Mouse (Mus musculus) layer of hippocampus, adult 9-11 months (tissue): ENCODE data around the gene Acot7.

Source experiments
- DNase-seq: peaks from one replicate; pipeline ENCODE4 v3.0.0; 2022

The Acot7 gene

DNA sequence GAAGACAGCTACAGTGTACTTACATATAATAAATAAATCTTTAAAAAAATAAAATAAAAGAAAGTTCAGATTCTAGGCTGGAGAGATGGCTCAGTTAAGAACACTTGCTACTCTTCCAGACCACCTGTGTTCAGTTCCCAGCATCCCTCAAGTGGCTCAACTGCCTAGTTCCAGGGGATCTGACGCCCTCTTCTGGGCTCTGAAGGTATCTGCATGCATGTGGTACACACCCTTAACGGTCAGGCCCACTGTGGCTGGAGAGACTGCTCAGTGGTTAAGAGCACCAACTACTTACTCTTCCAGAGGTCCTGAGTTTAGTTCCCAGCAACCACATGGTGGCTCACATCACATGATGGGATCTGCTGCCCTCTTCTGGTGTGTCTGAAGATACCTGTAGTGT is 100.0 kb downstream of the Acot7 start:
- DNase-seq, result no peak

GRCm38 (mm10) chr4:152278986-152279385 is 101.1 kb downstream of the Acot7 start:
- no peak for DNase-seq

DNA sequence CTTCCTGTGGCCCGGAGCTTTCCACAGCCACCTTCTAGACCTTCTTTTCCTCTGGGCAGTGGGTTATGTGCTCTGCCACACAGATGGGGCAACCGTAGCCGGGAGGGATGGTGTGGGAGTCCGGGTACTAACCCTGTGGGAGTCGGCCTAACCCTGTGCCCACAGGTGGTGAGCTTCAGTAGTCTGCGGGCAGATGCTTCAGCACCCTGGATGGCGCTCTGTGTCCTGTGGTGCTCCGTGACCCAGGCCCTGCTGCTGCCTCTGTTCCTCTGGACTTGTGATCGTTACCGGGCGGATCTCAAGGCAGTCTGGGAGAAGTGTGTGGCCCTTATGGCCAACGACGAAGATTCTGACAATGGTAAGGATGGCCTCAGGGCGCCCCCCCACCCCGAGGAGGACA is 103.7 kb downstream of the Acot7 start:
- DNase-seq, result no peak

DNA sequence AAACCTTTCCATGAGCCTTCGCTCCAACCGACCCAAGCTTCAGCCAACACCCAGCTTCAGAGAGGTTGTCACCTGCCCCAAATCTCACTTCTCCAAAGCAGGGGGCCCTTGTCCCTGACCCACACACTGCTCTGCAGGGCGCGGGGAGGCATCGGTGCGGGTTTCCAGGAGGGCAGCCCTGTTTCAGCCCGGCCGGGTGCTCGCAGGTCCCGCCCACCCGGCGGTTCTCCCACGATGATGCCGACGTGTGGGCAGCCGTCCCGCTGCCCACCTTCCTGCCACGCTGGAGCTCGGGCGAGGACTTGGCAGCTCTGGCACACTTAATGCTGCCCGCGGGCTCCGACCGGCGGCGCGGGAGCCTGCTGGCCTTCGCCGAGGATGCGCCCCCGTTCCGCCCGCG is 104.8 kb downstream of the Acot7 start:
- DNase-seq, result no peak

DNA sequence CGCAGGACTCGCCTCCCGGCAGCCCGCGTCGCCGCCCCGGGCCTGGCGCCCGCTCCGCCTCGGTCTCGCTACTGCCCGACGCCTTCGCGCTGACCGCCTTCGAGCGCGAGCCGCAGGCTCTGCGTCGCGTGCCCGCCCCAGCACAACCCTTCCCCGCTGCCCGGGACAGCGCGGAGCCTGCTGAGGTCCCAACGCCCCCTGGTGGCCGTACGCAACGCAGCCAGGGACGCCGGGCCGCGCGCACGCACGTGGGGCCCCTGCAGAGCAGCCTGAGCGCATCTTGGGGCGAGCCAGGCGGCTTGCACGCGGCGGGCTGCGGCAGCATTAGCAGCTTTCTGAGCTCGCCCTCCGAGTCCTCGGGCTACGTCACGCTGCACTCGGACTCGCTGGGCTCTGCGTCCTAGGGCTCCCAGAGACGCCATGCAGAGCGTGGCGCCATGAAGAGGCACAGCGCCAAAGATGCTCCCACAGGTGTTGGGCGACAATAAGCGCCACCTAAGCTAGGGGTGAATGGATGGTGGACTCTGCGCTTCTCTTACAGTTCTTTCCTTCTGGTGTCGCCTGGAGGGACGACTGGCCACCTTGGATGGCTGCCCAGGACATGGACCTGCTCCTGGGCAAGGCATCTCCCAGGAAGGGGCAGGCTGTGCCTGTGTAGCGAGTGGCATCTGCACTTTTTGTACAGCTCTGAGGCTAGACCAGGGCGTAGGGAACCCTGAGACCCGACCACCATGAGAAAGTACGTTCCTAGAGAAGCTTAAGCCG is 105.4 kb downstream of the Acot7 start:
- peak; percentile 82 for DNase-seq

- no peak for DNase-seq
Observed at GRCm38 (mm10) chr4:152285505-152285904, 107.6 kb downstream of the Acot7 start.

DNA sequence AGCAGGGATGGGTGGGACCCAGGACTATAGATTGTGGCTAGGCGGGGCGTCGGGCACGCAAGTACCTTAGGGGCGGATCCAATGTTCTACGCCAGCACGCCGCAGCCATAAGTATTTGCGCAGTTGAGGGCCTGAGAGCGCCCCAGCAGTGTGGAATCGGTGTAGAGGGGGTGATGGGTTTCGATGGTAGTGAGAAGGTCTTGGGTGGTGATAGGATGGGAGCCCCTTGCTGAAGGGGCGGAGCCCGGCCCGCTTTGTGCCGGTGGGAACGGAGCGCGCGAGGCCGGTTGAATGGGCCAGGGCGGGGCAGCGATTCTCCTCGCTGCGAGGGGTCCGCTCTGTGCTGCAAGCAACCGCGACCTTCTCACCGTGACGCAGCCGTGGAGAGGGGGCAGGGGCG is 108.2 kb downstream of the Acot7 start:
- DNase-seq, result no peak

DNA sequence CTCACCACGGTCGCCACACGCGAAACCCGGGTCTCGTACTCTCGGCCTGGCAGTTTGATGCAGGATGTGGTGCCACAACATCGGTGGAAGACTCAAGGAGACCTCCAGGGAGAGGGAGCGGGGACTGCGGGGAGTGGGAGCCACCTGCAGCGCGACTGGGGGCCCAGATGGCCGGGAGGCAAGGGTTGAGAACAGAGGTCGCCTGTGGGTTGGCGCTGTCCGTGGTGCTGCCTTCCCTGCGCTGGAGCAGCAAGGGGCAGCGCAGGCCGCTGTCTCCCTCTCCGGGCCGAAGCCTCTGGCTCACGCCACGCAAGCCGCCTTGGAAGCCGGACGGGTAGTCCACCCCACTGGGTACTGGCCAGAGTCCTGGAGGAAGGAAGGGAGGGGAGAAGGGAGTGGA is 109.0 kb downstream of the Acot7 start:
- DNase-seq, result no peak

DNA sequence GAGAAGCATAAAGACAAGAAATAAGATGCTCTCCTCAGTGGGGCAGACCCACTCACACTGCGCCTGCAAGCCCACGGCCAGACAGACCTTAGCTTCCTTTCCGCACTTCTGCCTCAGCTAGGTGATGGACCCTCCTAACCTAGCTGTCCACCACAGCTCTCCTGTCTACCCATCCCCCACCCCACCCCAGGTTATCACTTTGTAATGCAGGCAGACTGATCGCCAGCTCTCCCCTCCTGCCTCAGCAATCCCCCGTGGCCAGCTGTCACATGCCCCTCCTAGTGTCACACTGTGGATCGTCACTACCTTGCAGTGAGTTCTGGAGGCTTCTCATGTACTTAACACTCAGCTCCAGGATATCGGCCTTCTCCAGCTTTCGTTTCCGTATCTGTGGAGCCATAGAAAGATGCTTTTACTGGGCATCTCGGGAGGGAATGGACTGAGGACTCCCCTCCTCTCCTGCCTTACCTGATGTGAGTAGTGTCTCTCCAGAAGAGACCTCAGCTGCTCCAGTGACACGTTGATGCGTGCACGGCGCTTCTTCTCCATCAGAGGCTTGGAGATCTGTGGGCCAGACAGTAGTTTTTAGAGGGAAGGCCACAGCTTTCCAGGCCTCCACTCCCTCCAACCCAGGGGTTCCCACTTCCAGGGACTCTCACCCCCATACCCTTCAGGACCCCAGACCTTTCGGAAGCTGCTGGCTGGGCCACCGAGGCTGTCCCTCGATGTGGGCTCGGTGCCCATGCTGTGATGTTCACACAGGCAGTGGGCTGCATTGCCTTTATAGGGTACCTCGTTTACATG is 109.6 kb downstream of the Acot7 start:
- no peak for DNase-seq

- no peak for DNase-seq
Observed at GRCm38 (mm10) chr4:152288398-152288945, 110.5 kb downstream of the Acot7 start.

DNA sequence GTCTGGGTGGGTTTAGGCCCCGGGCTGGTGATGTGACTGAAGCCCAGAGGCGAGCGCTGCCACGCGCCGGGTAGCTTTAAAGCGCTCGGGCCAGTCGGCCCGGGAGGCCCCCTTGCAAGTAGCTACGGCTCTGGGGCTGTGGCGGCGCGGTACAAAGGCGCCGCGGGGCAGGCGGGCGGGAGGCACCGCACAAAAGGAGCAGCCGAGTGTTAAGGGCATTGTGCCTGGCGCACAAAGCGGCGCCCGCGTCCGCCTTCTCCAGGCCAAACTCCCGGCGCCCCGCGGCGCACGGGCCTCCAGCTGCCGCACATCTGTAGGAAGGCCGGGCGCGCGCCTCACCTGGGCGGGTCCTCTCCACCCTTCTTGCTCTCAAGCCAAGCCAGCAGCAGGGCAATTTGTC is 112.5 kb downstream of the Acot7 start:
- no peak for DNase-seq

DNA sequence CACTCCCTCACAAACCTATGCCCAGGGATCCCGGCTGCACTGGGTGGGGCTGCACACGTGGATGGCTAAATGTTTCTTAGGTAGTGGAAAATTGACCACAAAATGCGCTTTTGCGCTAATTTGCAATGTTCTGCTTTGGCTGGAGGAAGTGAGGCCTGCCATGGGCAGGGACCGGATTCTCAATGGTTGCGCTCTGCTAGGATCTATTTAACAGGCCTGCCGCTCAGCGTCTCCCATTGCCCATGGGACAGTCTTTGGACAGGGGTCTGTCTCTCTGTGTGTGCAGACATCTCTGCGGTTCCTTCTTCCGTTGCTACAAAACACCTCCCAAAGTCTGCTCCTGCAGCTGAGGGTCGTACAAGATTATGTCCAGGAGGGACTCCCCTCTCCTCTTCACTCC is 113.1 kb downstream of the Acot7 start:
- no peak for DNase-seq

DNA sequence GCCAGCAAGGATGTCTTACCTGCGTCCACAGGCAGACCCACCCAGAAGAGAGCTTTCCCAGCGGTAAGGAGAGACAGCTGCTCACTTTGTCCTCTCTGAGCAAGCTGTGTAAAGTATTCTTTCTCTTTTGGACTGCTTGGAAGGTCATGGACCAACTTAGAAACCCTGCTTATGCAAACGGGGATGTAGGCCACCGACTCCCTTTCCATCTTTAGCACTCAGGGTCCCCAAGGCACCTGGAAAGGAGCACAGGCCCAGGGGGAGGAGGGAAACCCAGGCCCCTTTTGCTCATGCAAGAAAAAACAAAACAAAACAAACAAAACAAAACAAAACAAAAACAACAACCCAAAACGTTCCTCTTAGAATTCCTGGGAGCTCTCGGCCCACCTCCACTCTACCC is 113.6 kb downstream of the Acot7 start, which contains the start of gene Hes3:
Hes3 (minus strand) TSS at position 101 of the 400 bp plus-strand sequence.
- no peak for DNase-seq

DNA sequence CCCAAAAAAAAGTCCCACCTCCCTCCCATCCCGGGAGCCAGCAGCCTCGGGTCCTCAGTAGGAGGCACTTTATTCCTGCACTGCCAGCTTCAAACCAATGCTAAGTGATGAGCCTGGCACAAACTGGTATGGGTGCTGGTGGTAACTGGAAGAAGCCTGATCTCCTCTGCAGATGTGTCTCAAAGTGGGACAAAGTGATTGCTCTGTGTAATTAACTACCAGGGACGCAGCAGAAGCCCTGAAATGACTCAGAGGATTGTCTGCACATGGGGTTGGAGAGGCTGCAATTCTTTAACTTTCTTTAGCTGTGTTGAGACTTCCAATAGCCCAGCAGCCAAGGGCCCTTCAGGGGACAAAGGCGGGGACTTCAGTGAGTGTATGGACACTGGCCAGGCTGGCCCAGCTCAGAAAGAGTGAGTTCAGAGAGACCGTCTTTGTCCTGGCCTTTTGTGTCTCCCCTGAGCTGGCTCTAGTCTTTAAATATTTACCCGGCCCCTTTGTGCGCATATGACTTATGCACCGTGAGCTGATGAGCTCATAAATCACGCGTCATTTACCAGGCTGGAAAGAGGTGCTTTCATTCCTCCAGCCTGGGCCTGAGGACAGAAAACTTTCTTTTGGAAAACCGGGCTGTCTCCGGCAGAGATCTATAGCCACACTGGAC is 114.3 kb downstream of the Acot7 start:
- DNase-seq, result no peak

DNA sequence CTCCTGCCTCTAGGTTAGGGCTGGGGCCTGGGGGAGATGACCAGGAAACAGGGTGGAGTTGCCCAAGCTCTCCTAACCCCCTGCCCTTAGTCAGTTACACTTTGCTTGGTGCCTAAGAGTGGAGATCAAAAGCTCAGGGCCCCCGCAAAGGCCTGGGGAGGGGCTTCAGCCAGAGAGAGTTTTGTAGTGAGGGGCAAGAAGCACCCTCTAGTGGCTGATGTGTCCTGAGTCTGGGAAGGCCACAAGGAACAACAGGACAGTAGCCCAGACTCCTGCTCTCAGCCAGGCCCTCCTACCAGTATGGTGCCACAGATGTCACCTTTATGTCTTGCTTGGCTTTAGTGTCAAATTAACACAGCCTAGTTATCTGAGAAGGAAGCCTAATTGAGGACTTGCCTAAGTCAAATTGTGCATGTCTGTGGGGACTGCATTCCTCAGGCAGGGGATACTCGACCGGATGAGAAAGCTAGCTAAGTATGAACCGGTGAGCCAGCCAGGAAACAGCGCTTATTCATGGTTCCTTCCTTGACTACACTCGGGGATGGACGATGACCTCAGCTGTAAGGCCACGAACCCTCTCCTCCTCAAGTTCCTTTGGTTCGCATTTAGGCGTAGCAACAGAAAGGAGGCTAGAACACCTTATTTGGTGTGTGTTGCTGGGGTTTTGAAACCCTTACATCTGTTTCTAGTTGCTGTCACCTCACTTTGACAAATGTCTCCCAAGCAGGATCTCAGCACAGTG is 116.4 kb downstream of the Acot7 start:
- no peak for DNase-seq

DNA sequence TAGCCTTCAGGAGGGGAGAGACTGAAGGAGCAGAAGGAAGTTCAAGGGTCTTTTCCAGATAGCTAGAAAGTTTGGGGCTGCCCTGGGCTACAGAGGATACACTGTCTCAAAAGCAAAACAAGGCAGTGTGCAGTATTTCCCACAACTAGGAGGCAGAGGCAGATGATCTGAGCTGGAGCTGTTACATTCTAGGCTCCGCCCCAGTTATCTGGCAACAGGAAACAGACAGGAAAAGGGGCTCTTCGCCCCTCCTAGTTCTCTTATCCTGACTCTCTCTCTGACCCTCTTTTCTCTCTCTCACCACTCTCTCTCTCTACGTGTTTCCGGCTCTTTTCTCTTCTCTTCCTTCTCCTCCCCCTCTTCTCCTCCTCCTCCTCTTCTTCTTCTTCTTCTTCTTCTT is 118.0 kb downstream of the Acot7 start:
- DNase-seq, result no peak

DNA sequence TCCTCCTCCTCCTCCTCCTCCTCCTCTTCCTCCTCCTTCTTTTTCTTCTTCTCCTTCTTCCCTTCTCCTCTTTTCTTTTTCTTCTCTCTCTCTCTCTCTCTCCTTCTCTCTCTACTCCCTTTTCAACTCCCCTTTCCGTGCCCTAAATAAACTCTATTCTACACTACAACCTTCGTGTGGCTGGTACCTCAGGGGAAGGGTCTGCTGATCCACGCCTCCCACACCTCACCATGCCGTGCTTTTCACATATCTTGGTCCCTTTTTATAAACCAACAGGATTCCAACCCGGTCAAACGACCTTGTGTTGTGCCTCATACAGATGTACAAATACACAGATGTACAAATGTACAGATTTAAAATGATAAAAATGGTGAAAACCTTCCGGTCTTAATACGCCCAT is 118.4 kb downstream of the Acot7 start:
- no peak for DNase-seq

- DNase-seq, result peak; percentile 99
Observed at GRCm38 (mm10) chr4:152296874-152297861, 119.2 kb downstream of the Acot7 start, which contains the start of gene Icmt. Gene Icmt, plus strand, starts transcription at chr4:152297227.

- no peak for DNase-seq
Observed at GRCm38 (mm10) chr4:152298836-152299235, 120.9 kb downstream of the Acot7 start.

- DNase-seq, result no peak
Observed at GRCm38 (mm10) chr4:152300375-152300774, 122.4 kb downstream of the Acot7 start.

GRCm38 (mm10) chr4:152302012-152302411 is 124.1 kb downstream of the Acot7 start:
- no peak for DNase-seq
